Mouse (Mus musculus): ENCODE data around the gene Fgf8. TPM values are rescaled to one million over a fixed set of nuclear protein-coding genes. Genes with fewer than 3 reads are reported as not detected.

Fgf8 gene
- total and polyA plus RNA-seq, 2 experiments: not detected

GRCm38 (mm10) chr19:45741431-45742217 is 1.1 kb downstream of the Fgf8 start:
- Histone ChIP-seq H3K36me3 (ENCODE audit: control insufficient read depth, insufficient read depth, low read length) (no peaks in the 10 kb centered on the region), H3K9ac (ENCODE audit: low read depth, low read length) (no peak overlapping the region), H3K27ac (replicated peaks; ENCODE audit: insufficient read depth, low read depth, low read length) (no peak overlapping the region), H3K79me2 (ENCODE audit: control insufficient read depth, insufficient read depth, low read length) (no peaks in the 10 kb centered on the region), H3K4me3 (ENCODE audit: insufficient read depth, low read depth, low read length) (no peak overlapping the region), H3K4me1 (ENCODE audit: control insufficient read depth, insufficient read depth, low read length) (peaks cover 4% of the 10 kb centered on the region; the same call in 1 of the 2 replicates), H3K27me3 (ENCODE audit: control insufficient read depth, insufficient read depth, low read length) (peaks cover 31% of the 10 kb centered on the region)
- TF ChIP-seq CTCF (IDR thresholded peaks at IDR 0.05; ENCODE audit: low read depth, low read length) (no peak), POLR2A (IDR thresholded peaks at IDR 0.05; ENCODE audit: extremely low read depth, insufficient read depth, low read length) (no peak)
- WGBS: 8% methylated on average over 45 of the region's 45 CpGs
- DNase-seq (ENCODE audit: extremely low read depth, low read depth, low spot score): no peak

- Histone ChIP-seq H3K36me3 (ENCODE audit: control insufficient read depth, insufficient read depth, low read length) (no peaks in the 10 kb centered on the region), H3K4me3 (ENCODE audit: insufficient read depth, low read depth, low read length) (no peak overlapping the region), H3K27ac (replicated peaks; ENCODE audit: insufficient read depth, low read depth, low read length) (no peak overlapping the region), H3K79me2 (ENCODE audit: control insufficient read depth, insufficient read depth, low read length) (no peaks in the 10 kb centered on the region), H3K4me1 (ENCODE audit: control insufficient read depth, insufficient read depth, low read length) (peaks cover under 1% of the 10 kb centered on the region; the same call in 1 of the 2 replicates), H3K9ac (ENCODE audit: low read depth, low read length) (no peak overlapping the region), H3K27me3 (ENCODE audit: control insufficient read depth, insufficient read depth, low read length) (peaks cover 31% of the 10 kb centered on the region)
- TF ChIP-seq CTCF (IDR thresholded peaks at IDR 0.05; ENCODE audit: low read depth, low read length): no peak
- no peak for TF ChIP-seq POLR2A (IDR thresholded peaks at IDR 0.05; ENCODE audit: extremely low read depth, insufficient read depth, low read length)
- 19% methylated on average over 7 of the region's 7 CpGs for WGBS
- DNase-seq (ENCODE audit: extremely low read depth, low read depth, low spot score): no peak
Observed at GRCm38 (mm10) chr19:45740817-45741216, 1.9 kb downstream of the Fgf8 start.

DNA sequence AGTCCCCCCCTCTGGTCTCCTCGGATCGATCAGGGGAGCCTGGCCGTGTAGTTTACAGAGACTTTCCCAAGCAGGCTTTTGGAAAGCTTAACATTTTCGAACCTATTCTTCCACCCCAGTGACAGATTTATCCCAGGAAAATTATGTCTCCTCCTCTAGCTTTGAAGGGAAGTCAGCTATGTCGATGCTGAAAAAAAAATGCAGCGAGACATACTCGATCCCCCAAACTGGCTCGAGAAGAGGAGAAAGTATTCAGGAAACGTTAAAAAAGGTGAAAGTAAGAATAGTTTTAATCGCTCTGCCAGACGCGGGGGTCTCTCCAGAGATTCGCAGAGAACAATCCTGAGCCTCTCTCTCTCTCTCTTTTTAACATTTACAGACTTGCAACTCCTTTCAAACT is 2.5 kb downstream of the Fgf8 start:
- no peak for TF ChIP-seq POLR2A (IDR thresholded peaks at IDR 0.05; ENCODE audit: extremely low read depth, insufficient read depth, low read length)
- no peak for TF ChIP-seq CTCF (IDR thresholded peaks at IDR 0.05; ENCODE audit: low read depth, low read length)
- Histone ChIP-seq H3K27ac (replicated peaks; ENCODE audit: insufficient read depth, low read depth, low read length) (no peak overlapping the region), H3K9ac (ENCODE audit: low read depth, low read length) (no peak overlapping the region), H3K27me3 (ENCODE audit: control insufficient read depth, insufficient read depth, low read length) (peaks cover 31% of the 10 kb centered on the region), H3K79me2 (ENCODE audit: control insufficient read depth, insufficient read depth, low read length) (no peaks in the 10 kb centered on the region), H3K36me3 (ENCODE audit: control insufficient read depth, insufficient read depth, low read length) (no peaks in the 10 kb centered on the region), H3K4me1 (ENCODE audit: control insufficient read depth, insufficient read depth, low read length) (no peaks in the 10 kb centered on the region; the same call in 1 of the 2 replicates), H3K4me3 (ENCODE audit: insufficient read depth, low read depth, low read length) (no peak overlapping the region)
- DNase-seq (ENCODE audit: extremely low read depth, low read depth, low spot score): no peak
- WGBS: 16% methylated on average over 13 of the region's 13 CpGs

DNA sequence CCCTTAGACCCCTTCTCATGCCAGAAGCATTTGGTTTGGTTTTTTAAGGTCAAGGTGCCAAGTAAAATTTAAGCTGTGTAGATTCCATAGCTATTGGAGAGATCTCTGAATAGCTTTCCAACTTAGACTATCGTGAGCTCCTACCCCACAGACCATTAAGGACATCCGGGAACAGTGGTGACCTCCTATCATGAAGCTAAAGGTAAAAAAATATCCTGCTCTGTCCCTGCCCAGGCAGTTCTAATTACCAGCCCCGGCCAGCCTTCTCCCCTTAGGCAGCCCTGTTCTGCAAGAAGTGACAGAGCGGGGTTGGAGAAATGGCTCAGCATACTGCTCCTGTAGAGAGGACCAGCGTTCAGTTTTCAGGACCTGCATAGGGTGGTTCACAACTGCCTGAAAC is 4.2 kb downstream of the Fgf8 start:
- WGBS: 73% methylated on average over 5 of the region's 5 CpGs
- Histone ChIP-seq H3K4me1 (ENCODE audit: control insufficient read depth, insufficient read depth, low read length) (no peaks in the 10 kb centered on the region; the same call in 1 of the 2 replicates), H3K36me3 (ENCODE audit: control insufficient read depth, insufficient read depth, low read length) (no peaks in the 10 kb centered on the region), H3K27me3 (ENCODE audit: control insufficient read depth, insufficient read depth, low read length) (peaks cover 30% of the 10 kb centered on the region), H3K4me3 (ENCODE audit: insufficient read depth, low read depth, low read length) (no peak overlapping the region), H3K79me2 (ENCODE audit: control insufficient read depth, insufficient read depth, low read length) (no peaks in the 10 kb centered on the region), H3K27ac (replicated peaks; ENCODE audit: insufficient read depth, low read depth, low read length) (no peak overlapping the region), H3K9ac (ENCODE audit: low read depth, low read length) (no peak overlapping the region)
- no peak for DNase-seq (ENCODE audit: extremely low read depth, low read depth, low spot score)
- TF ChIP-seq CTCF (IDR thresholded peaks at IDR 0.05; ENCODE audit: low read depth, low read length): no peak

DNA sequence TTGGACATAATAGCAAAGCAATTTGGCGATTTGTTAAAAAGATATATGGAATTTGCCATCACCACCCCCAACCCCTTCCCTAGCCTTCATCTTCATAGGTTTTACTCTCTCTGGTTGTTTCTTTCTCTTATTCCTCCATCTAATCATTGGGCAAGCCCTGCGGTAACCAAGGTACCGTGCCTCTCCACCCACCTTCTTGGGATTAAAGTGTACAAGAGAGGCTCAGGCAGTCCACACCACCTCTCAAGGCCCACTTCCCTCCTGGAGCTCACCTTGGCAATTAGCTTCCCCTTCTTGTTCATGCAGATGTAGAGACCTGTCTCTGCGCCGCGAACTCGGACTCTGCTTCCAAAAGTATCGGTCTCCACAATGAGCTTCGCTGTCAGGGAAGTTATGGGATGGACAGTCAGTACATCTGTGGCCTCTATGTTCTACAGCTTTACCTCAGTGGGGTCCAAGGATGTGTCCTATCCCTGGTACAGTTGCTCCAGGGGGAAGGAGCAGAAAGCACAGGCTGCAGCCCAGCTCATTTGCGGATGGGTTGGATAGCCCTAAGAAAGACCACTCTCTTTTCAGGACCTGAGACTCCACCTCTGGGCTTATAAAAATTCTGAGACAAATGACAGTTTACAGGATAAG is 4.8 kb downstream of the Fgf8 start:
- Histone ChIP-seq H3K27ac (replicated peaks; ENCODE audit: insufficient read depth, low read depth, low read length) (no peak overlapping the region), H3K4me1 (ENCODE audit: control insufficient read depth, insufficient read depth, low read length) (no peaks in the 10 kb centered on the region; the same call in 1 of the 2 replicates), H3K36me3 (ENCODE audit: control insufficient read depth, insufficient read depth, low read length) (no peaks in the 10 kb centered on the region), H3K4me3 (ENCODE audit: insufficient read depth, low read depth, low read length) (no peak overlapping the region), H3K27me3 (ENCODE audit: control insufficient read depth, insufficient read depth, low read length) (peaks cover 26% of the 10 kb centered on the region), H3K79me2 (ENCODE audit: control insufficient read depth, insufficient read depth, low read length) (no peaks in the 10 kb centered on the region), H3K9ac (ENCODE audit: low read depth, low read length) (no peak overlapping the region)
- 88% methylated on average over 10 of the region's 10 CpGs for WGBS
- no peak for DNase-seq (ENCODE audit: extremely low read depth, low read depth, low spot score)
- TF ChIP-seq POLR2A (IDR thresholded peaks at IDR 0.05; ENCODE audit: extremely low read depth, insufficient read depth, low read length) (no peak), CTCF (IDR thresholded peaks at IDR 0.05; ENCODE audit: low read depth, low read length) (no peak)

Data from liver, adult 2 months (tissue).